Mouse (Mus musculus) hindbrain, postnatal 0 days (tissue): ENCODE data around the gene Nedd1. TPM values are rescaled to one million over a fixed set of nuclear protein-coding genes. Genes with fewer than 3 reads are reported as not detected.

Experiments used
- ATAC-seq: fragments of 200-750 bp; cut with Nextera tagmentation; 2 replicates; pipeline ENCODE4 v1.8.0; 2017; ENCODE audit warnings: mild to moderate bottlenecking, moderate TSS enrichment, moderate library complexity
- DNase-seq: peaks from one replicate; pipeline ENCODE4 v3.0.0-alpha.2; 2015; ENCODE audit warnings: low spot score
- H3K27ac ChIP-seq: fragments of 300-500 bp; sonication (generic); 2 replicates; pipeline ENCODE4 v1.5.1; 2014; ENCODE audit warnings: mild to moderate bottlenecking
- H3K27me3 ChIP-seq: fragments of 300-500 bp; sonication (generic); 2 replicates; pipeline ENCODE4 v1.6.1; 2014; ENCODE audit warnings: low read length, mixed read lengths; ENCODE audit not compliant: insufficient read depth
- H3K36me3 ChIP-seq: fragments of 300-500 bp; sonication (generic); 2 replicates; pipeline ENCODE4 v1.6.1; 2014; ENCODE audit warnings: low read length, mixed read lengths; ENCODE audit not compliant: insufficient read depth
- H3K4me1 ChIP-seq: fragments of 300-500 bp; sonication (generic); 2 replicates; pipeline ENCODE4 v1.6.1; 2014; ENCODE audit warnings: antibody characterized with exemption, low read length, mixed read lengths; ENCODE audit not compliant: insufficient read depth
- H3K4me2 ChIP-seq: fragments of 300-500 bp; sonication (generic); 2 replicates; pipeline ENCODE4 v1.6.1; 2014; ENCODE audit warnings: low read depth, mild to moderate bottlenecking, low read length, moderate library complexity, mixed read lengths
- H3K4me3 ChIP-seq: fragments of 300-500 bp; sonication (generic); 2 replicates; pipeline ENCODE4 v1.5.1; 2014; ENCODE audit warnings: low read length
- H3K9ac ChIP-seq: fragments of 300-500 bp; sonication (generic); replicated peaks from 2 replicates; pipeline ENCODE4 v1.6.1; 2014; ENCODE audit warnings: mild to moderate bottlenecking, low read length, moderate library complexity, mixed read lengths
- H3K9me3 ChIP-seq: fragments of 300-500 bp; sonication (generic); 2 replicates; pipeline ENCODE4 v1.6.1; 2016; ENCODE audit warnings: low read length, mixed read lengths
- CTCF ChIP-seq: IDR thresholded peaks from 2 replicates; pipeline ENCODE4 v1.5.1; 2016; ENCODE audit warnings: antibody characterized with exemption, control low read depth, low read depth
- WGBS: fragments of 180-500 bp; shearing (Covaris S2); extraction: QIAGEN DNeasy Blood & Tissue Kit; methylation state at CpG from one replicate; pipeline ENCODE4 v1.1.7; 2014; 5-methylcytosine and 5-hydroxymethylcytosine counted together
- polyA plus RNA-seq: library from polyadenylated mRNA; unstranded; fragments of >200 nt; fragmentation: Nextera tagmentation; extraction: Ambion mirVana; gene quantifications from 2 replicates; pipeline ENCODE4 v1.2.1, GENCODE M21; 2015
- total RNA-seq: library from RNA; depleted of rRNA; stranded (reverse); fragments of >200 nt; gene quantifications from 2 replicates; pipeline ENCODE4 v1.2.3, GENCODE M21; 2014

The Nedd1 gene
- total and polyA plus RNA-seq, 2 experiments from 2014 or later, result 7.0 to 8.8 TPM

GRCm38 (mm10) chr10:92643995-92644394 is 78.2 kb downstream of the Nedd1 start:
- no peak overlapping the region for H3K4me3 ChIP-seq
- no peak for ATAC-seq
- TF ChIP-seq CTCF, result no peak
- no peak for DNase-seq
- H3K27me3 ChIP-seq, result no peaks in the 10 kb centered on the region
- H3K4me1 ChIP-seq, result no peaks in the 10 kb centered on the region
- H3K36me3 ChIP-seq, result no peaks in the 10 kb centered on the region
- H3K27ac ChIP-seq, result no peak overlapping the region
- 40% methylated on average over 8 of the region's 8 CpGs for WGBS
- H3K9ac ChIP-seq, result no peak overlapping the region
- no peak overlapping the region for H3K4me2 ChIP-seq
- no peaks in the 10 kb centered on the region for H3K9me3 ChIP-seq

GRCm38 (mm10) chr10:92641032-92641431 is 81.2 kb downstream of the Nedd1 start:
- Histone ChIP-seq H3K27ac (no peak overlapping the region), H3K27me3 (no peaks in the 10 kb centered on the region), H3K36me3 (no peaks in the 10 kb centered on the region), H3K4me2 (no peak overlapping the region), H3K4me1 (no peaks in the 10 kb centered on the region), H3K4me3 (no peak overlapping the region), H3K9me3 (0 out of 2 replicates have a peak, but pooled peaks cover 3% of the 10 kb centered on the region), H3K9ac (no peak overlapping the region)
- TF ChIP-seq CTCF, result peak; percentile 45
- DNase-seq (peak; percentile 54), ATAC-seq (no peak)
